Mouse (Mus musculus) adrenal gland (tissue): ENCODE results near the gene Arih2.

Source experiments
- intact Hi-C: fragments of 180-260 bp; cut with DNase I; formaldehyde crosslinking; loops from one replicate; pipeline ENCODE4 v1.15.1; 2025
- microRNA-seq, 2 experiments: library from miRNA; unstranded; fragments of <30 nt; microRNA quantifications; one replicate each; pipeline ENCODE4; 2019

The Arih2 gene

DNA sequence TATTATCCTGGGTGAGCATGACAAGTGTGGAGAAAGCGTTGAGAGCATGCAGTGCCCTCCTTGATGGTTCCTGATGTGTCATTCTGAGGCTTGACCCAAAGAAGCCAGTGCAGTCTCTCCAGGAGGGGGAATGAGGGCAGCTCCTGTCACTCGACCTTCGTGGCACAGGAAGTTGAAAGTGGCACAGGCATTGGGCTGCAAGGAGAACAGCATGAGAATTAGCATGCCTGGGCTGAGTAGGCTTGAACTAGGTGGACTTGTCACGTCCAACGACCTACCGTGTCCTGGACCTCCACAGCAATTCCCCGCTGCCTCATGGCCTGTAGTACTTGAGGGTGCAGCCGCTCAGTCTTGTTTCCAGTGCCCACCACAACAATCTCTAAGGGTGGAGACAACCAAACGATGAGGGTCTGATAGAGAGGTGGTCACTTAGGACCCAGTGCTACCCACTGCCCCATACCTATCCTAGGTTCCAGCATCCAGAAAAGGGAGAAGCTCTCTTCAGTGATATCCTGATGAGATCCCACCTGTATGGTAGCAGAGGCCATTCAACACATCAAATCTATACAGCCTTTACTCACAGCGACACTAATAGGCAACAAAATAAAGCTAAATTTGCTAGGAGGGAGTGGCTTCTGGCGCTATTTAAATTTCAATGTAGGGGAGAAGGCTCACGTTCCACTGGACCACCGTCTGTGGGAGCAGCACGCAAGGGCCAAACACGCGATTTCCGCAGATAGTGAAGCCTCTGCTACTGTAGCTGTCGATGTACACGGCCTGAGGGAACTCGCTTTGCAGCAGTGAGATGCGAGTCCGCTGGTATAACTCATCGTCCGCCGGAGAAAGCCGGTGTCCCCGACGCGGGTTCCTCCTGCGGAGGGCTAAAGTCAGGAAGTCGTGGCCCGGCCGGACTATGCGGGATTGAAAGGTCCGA is 83.0 kb downstream of the Arih2 start:
- intact Hi-C loops: loop anchor here (5.0 kb wide), 1 partner anchor 49 kb away; the partner anchor contains the start of gene Qrich1

- intact Hi-C loops: no loop called here
Measured at GRCm38 (mm10) chr9:108564131-108564530, 85.1 kb downstream of the Arih2 start.

DNA sequence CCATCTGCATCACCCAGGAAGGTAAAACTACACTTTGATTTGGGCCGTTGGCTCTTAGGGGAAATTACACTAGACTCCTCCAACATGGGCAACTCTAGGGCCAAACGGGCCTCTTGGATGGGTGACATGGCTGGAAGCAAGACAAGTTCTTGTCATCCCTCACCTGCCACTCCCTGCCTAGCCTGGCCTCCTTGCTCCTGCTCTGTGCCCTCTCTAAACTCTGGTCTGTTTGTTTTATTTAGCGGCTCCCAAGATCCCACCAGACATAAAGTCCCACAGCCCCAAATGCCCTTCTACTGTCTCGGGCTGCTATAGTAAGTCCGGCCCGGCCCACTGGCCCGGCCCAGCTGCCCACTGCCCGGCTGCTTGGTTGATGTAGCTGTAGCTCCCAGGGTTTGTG is 85.5 kb downstream of the Arih2 start:
- intact Hi-C loops: no loop called here

DNA sequence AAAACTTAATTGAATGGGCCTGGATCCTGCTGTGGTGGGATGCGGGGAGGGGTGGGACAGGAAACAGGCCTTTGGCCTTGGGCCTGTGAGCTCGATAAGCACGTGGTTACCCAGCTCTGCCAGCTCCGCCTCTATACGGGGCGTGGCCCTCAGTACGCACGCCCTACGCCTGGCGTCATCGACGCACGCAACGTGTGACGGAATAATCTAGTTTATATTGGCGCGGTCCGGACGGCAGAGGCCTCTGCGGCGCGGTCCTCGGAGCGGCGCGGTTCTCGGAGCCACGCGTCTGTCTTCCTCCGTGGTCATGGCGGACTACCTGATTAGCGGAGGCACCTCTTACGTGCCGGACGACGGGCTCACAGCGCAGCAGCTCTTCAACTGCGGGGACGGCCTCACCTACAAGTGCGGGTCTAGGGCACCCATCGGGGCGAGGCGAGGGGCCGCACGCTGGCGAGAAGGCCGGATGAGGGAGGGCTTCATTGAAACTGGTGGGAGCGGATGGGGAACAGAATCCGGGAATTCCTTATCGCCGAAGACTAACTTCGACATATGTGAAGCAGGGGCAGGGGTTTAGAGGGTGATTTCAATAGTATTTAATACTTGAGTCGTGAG is 88.9 kb downstream of the Arih2 start, which contains the start of gene Impdh2:
TSS of gene Impdh2 (plus strand) at position 60 of the 615 bp plus-strand sequence.
- intact Hi-C loops: no loop called here

DNA sequence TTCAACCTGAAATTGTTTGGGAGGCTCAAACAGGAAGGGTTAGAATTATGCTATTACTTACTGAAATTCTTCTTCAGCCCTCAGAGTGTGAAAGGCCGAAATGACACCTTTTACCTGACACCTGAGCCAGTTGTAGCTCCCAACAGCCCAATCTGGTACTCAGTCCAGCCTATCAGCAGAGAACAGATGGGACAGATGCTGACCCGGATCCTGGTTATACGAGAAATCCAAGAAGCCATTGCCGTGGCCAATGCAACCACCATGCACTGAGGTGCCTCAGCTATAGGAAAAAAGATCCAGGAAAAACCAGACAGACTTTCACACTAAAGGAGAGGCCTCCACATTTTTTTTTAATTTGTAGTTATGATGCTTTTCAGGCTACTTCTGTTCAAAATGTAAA is 90.0 kb downstream of the Arih2 start:
- intact Hi-C loops: no loop called here

Small RNA genes within 50 kb of the gene (microRNA-seq; reads per million reads assigned to microRNA genes)
- gene Gm24083: 0 reads per million in 2 experiments
- 0 reads per million in 2 experiments for gene Gm26298
- gene Mir191: 0 reads per million in 2 experiments
- 895 to 1,044 reads per million in 2 experiments for gene Mir425
